Mouse (Mus musculus): Measurements from ENCODE around the gene St6galnac6. TPM values are rescaled to one million over a fixed set of nuclear protein-coding genes. Genes with fewer than 3 reads are reported as not detected.

The St6galnac6 gene
- 10.0 and 12.8 TPM in 2 replicates for polyA plus RNA-seq (2015; fragmentation: Nextera tagmentation; extraction: Ambion mirVana)

- ATAC-seq (ENCODE audit: low read depth) (no peak), DNase-seq (no peak)
- Histone ChIP-seq H3K4me3 (replicated peaks) (no peak within 1 kb of the TSS), H3K27ac (peak within 1 kb of the TSS; percentile 7; the same call in 1 of the 2 replicates), H3K36me3 (peaks cover 18% of the 10 kb centered on the region; the same call in 1 of the 2 replicates), H3K27me3 (no peaks in the 10 kb centered on the region), H3K4me2 (no peak within 1 kb of the TSS), H3K9ac (no peak within 1 kb of the TSS), H3K9me3 (replicated peaks) (no peaks in the 10 kb centered on the region), H3K4me1 (replicated peaks) (peaks cover 24% of the 10 kb centered on the region)
- WGBS (ENCODE audit: insufficient replicate concordance), result 80% methylated on average over 3 of the region's 3 CpGs
Observed at GRCm38 (mm10) chr2:32599409-32599808, at the start of gene St6galnac6. TSS of gene St6galnac6 (plus strand) at chr2:32599709.

GRCm38 (mm10) chr2:32549764-32550163 lies 49.7 kb upstream of the St6galnac6 start:
- H3K9ac ChIP-seq, result no peak overlapping the region
- H3K4me3 ChIP-seq (replicated peaks), result no peak overlapping the region
- no peaks in the 10 kb centered on the region for H3K4me1 ChIP-seq (replicated peaks)
- no peak for DNase-seq
- H3K36me3 ChIP-seq, result no peaks in the 10 kb centered on the region
- H3K27me3 ChIP-seq, result no peaks in the 10 kb centered on the region
- no peak overlapping the region for H3K4me2 ChIP-seq
- 58% methylated on average over 6 of the region's 6 CpGs for WGBS (ENCODE audit: insufficient replicate concordance)
- no peak overlapping the region for H3K27ac ChIP-seq
- H3K9me3 ChIP-seq (replicated peaks), result no peaks in the 10 kb centered on the region
- ATAC-seq (ENCODE audit: low read depth), result no peak

- Histone ChIP-seq H3K9ac (no peak overlapping the region), H3K27me3 (no peaks in the 10 kb centered on the region), H3K4me1 (replicated peaks) (0 out of 2 replicates have a peak, but pooled peaks cover 4% of the 10 kb centered on the region), H3K36me3 (no peaks in the 10 kb centered on the region), H3K4me3 (replicated peaks) (no peak overlapping the region), H3K4me2 (no peak overlapping the region), H3K27ac (no peak overlapping the region), H3K9me3 (replicated peaks) (no peaks in the 10 kb centered on the region)
- 69% methylated on average over 5 of the region's 5 CpGs for WGBS (ENCODE audit: insufficient replicate concordance)
- ATAC-seq (ENCODE audit: low read depth) (no peak), DNase-seq (no peak)
Observed at GRCm38 (mm10) chr2:32551236-32551635, 48.3 kb upstream of the St6galnac6 start.

- no peaks in the 10 kb centered on the region for H3K27me3 ChIP-seq
- 0 out of 2 replicates have a peak, but pooled peaks cover 4% of the 10 kb centered on the region for H3K4me1 ChIP-seq (replicated peaks)
- H3K9me3 ChIP-seq (replicated peaks), result no peaks in the 10 kb centered on the region
- no peak for ATAC-seq (ENCODE audit: low read depth)
- 20% methylated on average over 7 of the region's 7 CpGs for WGBS (ENCODE audit: insufficient replicate concordance)
- H3K4me2 ChIP-seq, result no peak overlapping the region
- no peaks in the 10 kb centered on the region for H3K36me3 ChIP-seq
- H3K4me3 ChIP-seq (replicated peaks), result no peak overlapping the region
- no peak overlapping the region for H3K27ac ChIP-seq
- no peak overlapping the region for H3K9ac ChIP-seq
- DNase-seq, result no peak
Observed at GRCm38 (mm10) chr2:32553592-32554148, 45.8 kb upstream of the St6galnac6 start.

GRCm38 (mm10) chr2:32555484-32555883 lies 44.0 kb upstream of the St6galnac6 start:
- no peak for ATAC-seq (ENCODE audit: low read depth)
- Histone ChIP-seq H3K4me1 (replicated peaks) (peaks cover 11% of the 10 kb centered on the region), H3K9ac (no peak overlapping the region), H3K27me3 (no peaks in the 10 kb centered on the region), H3K9me3 (replicated peaks) (no peaks in the 10 kb centered on the region), H3K36me3 (no peaks in the 10 kb centered on the region), H3K4me3 (replicated peaks) (no peak overlapping the region), H3K27ac (no peak overlapping the region), H3K4me2 (no peak overlapping the region)
- no peak for DNase-seq
- 47% methylated on average over 4 of the region's 4 CpGs for WGBS (ENCODE audit: insufficient replicate concordance)

- H3K27ac ChIP-seq, result no peak overlapping the region
- no peaks in the 10 kb centered on the region for H3K9me3 ChIP-seq (replicated peaks)
- no peak overlapping the region for H3K4me3 ChIP-seq (replicated peaks)
- no peak for DNase-seq
- no peaks in the 10 kb centered on the region for H3K27me3 ChIP-seq
- 48% methylated on average over 7 of the region's 7 CpGs for WGBS (ENCODE audit: insufficient replicate concordance)
- no peak overlapping the region for H3K4me2 ChIP-seq
- H3K9ac ChIP-seq, result no peak overlapping the region
- no peaks in the 10 kb centered on the region for H3K36me3 ChIP-seq
- no peak for ATAC-seq (ENCODE audit: low read depth)
- H3K4me1 ChIP-seq (replicated peaks), result peaks cover 15% of the 10 kb centered on the region
Observed at GRCm38 (mm10) chr2:32556019-32556418, 43.5 kb upstream of the St6galnac6 start.

GRCm38 (mm10) chr2:32559570-32559969 lies 39.9 kb upstream of the St6galnac6 start:
- Histone ChIP-seq H3K27ac (no peak overlapping the region), H3K4me2 (no peak overlapping the region), H3K4me3 (replicated peaks) (no peak overlapping the region), H3K9ac (no peak overlapping the region), H3K36me3 (0 out of 2 replicates have a peak, but pooled peaks cover 3% of the 10 kb centered on the region), H3K27me3 (no peaks in the 10 kb centered on the region), H3K4me1 (replicated peaks) (peaks cover 15% of the 10 kb centered on the region), H3K9me3 (replicated peaks) (no peaks in the 10 kb centered on the region)
- 70% methylated on average over 5 of the region's 5 CpGs for WGBS (ENCODE audit: insufficient replicate concordance)
- no peak for ATAC-seq (ENCODE audit: low read depth)
- no peak for DNase-seq

- WGBS (ENCODE audit: insufficient replicate concordance), result 24% methylated on average over 4 of the region's 4 CpGs
- H3K4me3 ChIP-seq (replicated peaks), result no peak overlapping the region
- H3K27me3 ChIP-seq, result no peaks in the 10 kb centered on the region
- no peaks in the 10 kb centered on the region for H3K9me3 ChIP-seq (replicated peaks)
- H3K4me1 ChIP-seq (replicated peaks), result peaks cover 7% of the 10 kb centered on the region
- 0 out of 2 replicates have a peak, but pooled peaks cover 16% of the 10 kb centered on the region for H3K36me3 ChIP-seq
- no peak for ATAC-seq (ENCODE audit: low read depth)
- no peak for DNase-seq
- no peak overlapping the region for H3K4me2 ChIP-seq
- no peak overlapping the region for H3K27ac ChIP-seq
- no peak overlapping the region for H3K9ac ChIP-seq
Observed at GRCm38 (mm10) chr2:32566536-32567063, 32.9 kb upstream of the St6galnac6 start.

GRCm38 (mm10) chr2:32568149-32568548 lies 31.4 kb upstream of the St6galnac6 start:
- DNase-seq (no peak), ATAC-seq (ENCODE audit: low read depth) (no peak)
- Histone ChIP-seq H3K9me3 (replicated peaks) (no peaks in the 10 kb centered on the region), H3K27ac (no peak overlapping the region), H3K9ac (no peak overlapping the region), H3K27me3 (no peaks in the 10 kb centered on the region), H3K36me3 (peaks cover 28% of the 10 kb centered on the region), H3K4me2 (no peak overlapping the region), H3K4me1 (replicated peaks) (peaks cover 19% of the 10 kb centered on the region), H3K4me3 (replicated peaks) (no peak overlapping the region)
- 57% methylated on average over 5 of the region's 5 CpGs for WGBS (ENCODE audit: insufficient replicate concordance)

- no peak overlapping the region for H3K27ac ChIP-seq
- WGBS (ENCODE audit: insufficient replicate concordance), result 85% methylated on average over 3 of the region's 3 CpGs
- peaks cover 19% of the 10 kb centered on the region for H3K4me1 ChIP-seq (replicated peaks)
- ATAC-seq (ENCODE audit: low read depth) (no peak), DNase-seq (no peak)
- peaks cover 35% of the 10 kb centered on the region for H3K36me3 ChIP-seq
- no peaks in the 10 kb centered on the region for H3K9me3 ChIP-seq (replicated peaks)
- H3K9ac ChIP-seq, result no peak overlapping the region
- no peak overlapping the region for H3K4me3 ChIP-seq (replicated peaks)
- H3K4me2 ChIP-seq, result no peak overlapping the region
- H3K27me3 ChIP-seq, result no peaks in the 10 kb centered on the region
Observed at GRCm38 (mm10) chr2:32568941-32569340, 30.6 kb upstream of the St6galnac6 start.

GRCm38 (mm10) chr2:32570698-32571494 lies 28.6 kb upstream of the St6galnac6 start, which contains the start of gene Dpm2:
TSS of gene Dpm2 (plus strand) at chr2:32570858.
- ATAC-seq (ENCODE audit: low read depth), result peak; percentile 83
- peak within 1 kb of the TSS; percentile 87 for H3K4me2 ChIP-seq
- H3K36me3 ChIP-seq, result peaks cover 27% of the 10 kb centered on the region
- peaks cover 8% of the 10 kb centered on the region for H3K27me3 ChIP-seq
- under 1% methylated on average over 36 of the region's 36 CpGs for WGBS (ENCODE audit: insufficient replicate concordance)
- peak; percentile 85 for DNase-seq
- H3K9ac ChIP-seq, result peak within 1 kb of the TSS; percentile 87
- H3K9me3 ChIP-seq (replicated peaks), result no peaks in the 10 kb centered on the region
- H3K4me3 ChIP-seq (replicated peaks), result peak within 1 kb of the TSS; percentile 90
- H3K4me1 ChIP-seq (replicated peaks), result peaks cover 34% of the 10 kb centered on the region
- H3K27ac ChIP-seq, result peak within 1 kb of the TSS; percentile 79
